Mouse (Mus musculus) frontal cortex, adult (tissue): ENCODE data around the gene 1700029P11Rik.
A peak's percentile ranks its signal among the peaks of the same experiment; 100 is the strongest.
"Not testable (repeated sequence)": the region's sequence is repeated elsewhere in the genome, so short reads cannot be mapped to it uniquely, and the experiment has no call there.

ENCODE experiments used
- ATAC-seq: cut with Nextera tagmentation; 2 replicates; pipeline ENCODE4 v1.9.2; 2017; ENCODE audit warnings: mild to moderate bottlenecking, moderate library complexity, mixed read lengths; ENCODE audit not compliant: low TSS enrichment

Gene 1700029P11Rik

GRCm38 (mm10) chr15:81957598-81957997, 22.7 kb upstream of the 1700029P11Rik start:
- ATAC-seq = 0 out of 2 replicates have a peak, but pooled peaks have one; percentile 15

GRCm38 (mm10) chr15:81958906-81959305, 21.4 kb upstream of the 1700029P11Rik start:
- no peak for ATAC-seq

- peak; percentile 90 for ATAC-seq
Measured at GRCm38 (mm10) chr15:81960171-81961077, 19.9 kb upstream of the 1700029P11Rik start, which contains the start of gene Pmm1. Gene Pmm1, minus strand, starts transcription at chr15:81960930.

- no peak for ATAC-seq
Measured at GRCm38 (mm10) chr15:81961078-81961451, 19.3 kb upstream of the 1700029P11Rik start.

- ATAC-seq = no peak
Measured at GRCm38 (mm10) chr15:81964262-81964661, 16.1 kb upstream of the 1700029P11Rik start.

- ATAC-seq = no peak
Measured at GRCm38 (mm10) chr15:81964980-81965545, 15.3 kb upstream of the 1700029P11Rik start.

- ATAC-seq = no peak
Measured at GRCm38 (mm10) chr15:81966062-81966829, 14.1 kb upstream of the 1700029P11Rik start.

- no peak for ATAC-seq
Measured at GRCm38 (mm10) chr15:81967821-81968220, 12.5 kb upstream of the 1700029P11Rik start.

GRCm38 (mm10) chr15:81968447-81968846, 11.9 kb upstream of the 1700029P11Rik start:
- ATAC-seq = no peak

- ATAC-seq = no peak
Measured at GRCm38 (mm10) chr15:81969173-81969572, 11.2 kb upstream of the 1700029P11Rik start.

GRCm38 (mm10) chr15:81969635-81970034, 10.7 kb upstream of the 1700029P11Rik start:
- ATAC-seq = not testable (repeated sequence)

- ATAC-seq = not testable (repeated sequence)
Measured at GRCm38 (mm10) chr15:81970498-81970897, 9.8 kb upstream of the 1700029P11Rik start.

GRCm38 (mm10) chr15:81975156-81975555, 5.2 kb upstream of the 1700029P11Rik start:
- not testable (repeated sequence) for ATAC-seq

- ATAC-seq = no peak
Measured at GRCm38 (mm10) chr15:81982173-81982572, 1.8 kb downstream of the 1700029P11Rik start.

GRCm38 (mm10) chr15:81985267-81986161, 5.2 kb downstream of the 1700029P11Rik start:
- ATAC-seq = 0 out of 2 replicates have a peak, but pooled peaks have one; percentile 38

GRCm38 (mm10) chr15:81987646-81988045, 7.3 kb downstream of the 1700029P11Rik start, which contains the start of gene Xrcc6:
Gene Xrcc6, plus strand, starts transcription at chr15:81987835.
- no peak for ATAC-seq

GRCm38 (mm10) chr15:81989371-81990062, 9.2 kb downstream of the 1700029P11Rik start:
- peak; percentile 58 for ATAC-seq

GRCm38 (mm10) chr15:81990549-81990948, 10.2 kb downstream of the 1700029P11Rik start:
- ATAC-seq = no peak

GRCm38 (mm10) chr15:81993992-81994391, 13.7 kb downstream of the 1700029P11Rik start:
- ATAC-seq = no peak

- no peak for ATAC-seq
Measured at GRCm38 (mm10) chr15:82004257-82004656, 23.9 kb downstream of the 1700029P11Rik start.
